Mouse (Mus musculus): ENCODE results near the gene Obp1b.
"Not testable (repeated sequence)": the region's sequence is repeated elsewhere in the genome, so short reads cannot be mapped to it uniquely, and the experiment has no call there.

Obp1b gene

DNA sequence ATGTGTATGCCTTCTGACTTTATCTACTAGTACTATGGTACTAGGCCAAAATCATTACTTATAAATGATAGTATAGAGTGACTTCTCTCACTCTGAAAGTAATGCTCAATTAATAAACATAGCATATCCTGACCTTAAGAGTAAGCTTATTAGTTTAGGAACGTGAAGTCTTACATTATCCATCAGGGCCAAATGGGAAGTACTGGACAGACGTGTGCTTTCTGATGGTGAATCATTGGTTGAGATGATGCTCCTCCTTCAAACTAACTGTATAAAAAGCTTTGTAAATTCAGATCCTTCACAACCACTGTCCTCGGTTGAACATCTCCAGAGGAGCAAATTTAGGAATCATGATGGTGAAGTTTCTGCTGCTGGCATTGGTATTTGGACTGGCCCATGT, at the start of gene Obp1b:
TSS of gene Obp1b (plus strand) at position 301 of the 400 bp plus-strand sequence.
- DNase-seq (ENCODE audit: low read depth, low spot score): not testable (repeated sequence)

DNA sequence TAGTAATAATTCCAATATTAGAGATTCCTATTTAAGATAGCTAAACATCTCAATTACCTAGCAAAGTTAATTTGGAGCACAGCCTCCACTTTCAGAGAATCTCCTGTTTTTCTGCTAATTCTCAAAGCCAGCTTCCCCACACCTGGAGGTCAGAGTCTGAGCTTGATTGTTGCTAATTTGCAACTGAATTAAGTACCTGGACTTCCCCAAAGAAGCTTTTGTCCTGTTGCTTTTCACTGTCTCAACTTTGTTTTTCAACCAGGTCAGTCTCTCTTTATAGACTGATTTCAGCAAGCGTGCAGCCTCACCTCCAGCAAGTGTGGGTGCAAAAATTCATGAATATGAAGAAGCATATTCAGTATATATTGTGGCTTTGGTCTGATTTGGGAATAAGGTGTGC, 15.6 kb downstream of the Obp1b start:
- DNase-seq (ENCODE audit: low read depth, low spot score): not testable (repeated sequence)

DNA sequence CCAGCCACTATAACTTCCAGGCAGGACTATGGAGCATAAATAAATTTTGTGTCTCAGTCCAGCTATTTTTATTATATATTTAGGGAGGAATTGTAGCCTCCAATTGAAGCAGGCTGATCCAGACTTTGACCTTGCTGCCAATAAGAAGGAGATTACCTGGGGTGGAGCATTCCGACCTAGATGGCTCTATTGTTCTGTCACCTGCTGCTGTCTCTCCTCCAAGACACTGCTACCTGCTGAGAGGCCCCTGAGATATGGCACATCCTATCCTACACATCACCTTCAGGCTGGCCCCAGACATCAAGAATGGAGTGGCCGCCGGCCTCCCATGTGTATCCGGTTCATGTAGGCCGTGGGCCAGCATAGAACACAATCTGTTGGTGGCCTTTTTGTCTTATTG, 16.3 kb downstream of the Obp1b start:
- no peak for DNase-seq (ENCODE audit: low read depth, low spot score)
